Mouse (Mus musculus) MEL (cell line): Measurements from ENCODE around the gene Sephs2.

Source experiments
- BHLHE40 ChIP-seq: IDR thresholded peaks from 2 replicates; pipeline ENCODE4 v1.6.1; 2012; ENCODE audit warnings: low read depth, mild to moderate bottlenecking, inconsistent platforms, low read length, improper control_type of control experiment, borderline replicate concordance
- CTCF ChIP-seq, 3 experiments: IDR thresholded peaks in 2 of 3; conservative IDR thresholded peaks in 1 of 3; 2 replicates each; pipeline ENCODE4 v1.5.1; 2011 to 2012; ENCODE audit warnings: low read length in 3 of 3, low read depth in 2 of 3, mild to moderate bottlenecking in 2 of 3, improper control_type of control experiment in 1 of 3, inconsistent platforms in 1 of 3, mixed read lengths in 1 of 3, moderate library complexity in 1 of 3; ENCODE audit not compliant: control insufficient read depth in 1 of 3, insufficient read depth in 1 of 3, poor library complexity in 1 of 3, severe bottlenecking in 1 of 3
- EP300 ChIP-seq, 2 experiments: IDR thresholded peaks; 2 replicates each; pipeline ENCODE4 v1.6.1; 2011; ENCODE audit warnings: improper control_type of control experiment in 2 of 2, low read length in 2 of 2, low read depth in 1 of 2, mild to moderate bottlenecking in 1 of 2
- GATA1 ChIP-seq: IDR thresholded peaks from 2 replicates; pipeline ENCODE4 v1.6.1; 2011; ENCODE audit warnings: low read depth, low read length, improper control_type of control experiment
- MAFK ChIP-seq: IDR thresholded peaks from 2 replicates; pipeline ENCODE4 v1.6.1; 2011; ENCODE audit warnings: low read depth, mild to moderate bottlenecking, low read length, improper control_type of control experiment, borderline replicate concordance
- MAX ChIP-seq: IDR thresholded peaks from 2 replicates; pipeline ENCODE4 v1.6.1; 2011; ENCODE audit warnings: low read length, improper control_type of control experiment
- MAZ ChIP-seq: IDR thresholded peaks from 2 replicates; pipeline ENCODE4 v1.6.1; 2012; ENCODE audit warnings: low read depth, mild to moderate bottlenecking, inconsistent platforms, low read length, improper control_type of control experiment
- POLR2A ChIP-seq, 2 experiments: IDR thresholded peaks; 2 replicates each; pipeline ENCODE4 v1.6.1; 2011 to 2012; ENCODE audit warnings: low read length in 2 of 2, mild to moderate bottlenecking in 2 of 2, control low read depth in 1 of 2, improper control_type of control experiment in 1 of 2, low read depth in 1 of 2, moderate library complexity in 1 of 2; ENCODE audit not compliant: control insufficient read depth in 1 of 2, insufficient read depth in 1 of 2, poor library complexity in 1 of 2
- TBP ChIP-seq: IDR thresholded peaks from 2 replicates; pipeline ENCODE4 v1.8.0; 2011; ENCODE audit warnings: low read depth, low read length, improper control_type of control experiment

DNA sequence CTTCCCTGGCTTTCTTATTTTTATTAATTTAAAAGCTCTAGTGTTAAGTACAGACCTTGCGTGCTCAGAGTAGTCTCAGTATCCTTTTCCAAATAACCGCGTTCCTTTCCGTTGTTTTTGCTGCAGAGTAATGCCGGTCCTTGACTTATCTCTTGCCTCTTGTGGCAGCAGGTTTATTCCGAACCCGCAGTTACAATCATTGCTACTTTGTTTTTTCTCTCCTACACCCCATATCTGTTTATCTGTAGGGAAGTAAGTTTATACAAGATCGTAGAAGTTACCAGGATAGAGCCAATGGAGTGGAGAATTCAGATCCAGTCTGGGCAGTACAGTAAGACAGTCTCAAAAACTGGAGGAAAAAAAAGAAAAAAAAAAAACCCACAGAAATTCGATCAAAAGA, 40.1 kb downstream of the Sephs2 start:
- no peak for TF ChIP-seq CTCF (IDR thresholded peaks at IDR 0.05 in 2 of 3, conservative IDR thresholded peaks at IDR 0.05 in 1 of 3; ENCODE audit: control insufficient read depth in 1 of 3, insufficient read depth in 1 of 3, low read depth in 2 of 3, low read length in 3 of 3, poor library complexity in 1 of 3, severe bottlenecking in 1 of 3)
- TF ChIP-seq GATA1 = peak; percentile 71; the same call in 1 of the 2 replicates
- TF ChIP-seq POLR2A (IDR thresholded peaks at IDR 0.05; ENCODE audit: control insufficient read depth in 1 of 2, insufficient read depth in 1 of 2, low read depth in 1 of 2, low read length in 2 of 2, poor library complexity in 1 of 2) = no peak
- TF ChIP-seq MAFK = no peak
- no peak for TF ChIP-seq MAZ
- no peak for TF ChIP-seq TBP
- TF ChIP-seq EP300 (IDR thresholded peaks at IDR 0.05; ENCODE audit: low read depth in 1 of 2, low read length in 2 of 2) = peak in 1 of 2 experiments; percentile 62
- TF ChIP-seq BHLHE40 = no peak
- no peak for TF ChIP-seq MAX
